Mouse (Mus musculus) cerebellum, adult 11 months (tissue): ENCODE measurements around the gene Zrsr1.

Source experiments
- DNase-seq: peaks from one replicate; pipeline ENCODE4 v3.0.0; 2022

The Zrsr1 gene

DNA sequence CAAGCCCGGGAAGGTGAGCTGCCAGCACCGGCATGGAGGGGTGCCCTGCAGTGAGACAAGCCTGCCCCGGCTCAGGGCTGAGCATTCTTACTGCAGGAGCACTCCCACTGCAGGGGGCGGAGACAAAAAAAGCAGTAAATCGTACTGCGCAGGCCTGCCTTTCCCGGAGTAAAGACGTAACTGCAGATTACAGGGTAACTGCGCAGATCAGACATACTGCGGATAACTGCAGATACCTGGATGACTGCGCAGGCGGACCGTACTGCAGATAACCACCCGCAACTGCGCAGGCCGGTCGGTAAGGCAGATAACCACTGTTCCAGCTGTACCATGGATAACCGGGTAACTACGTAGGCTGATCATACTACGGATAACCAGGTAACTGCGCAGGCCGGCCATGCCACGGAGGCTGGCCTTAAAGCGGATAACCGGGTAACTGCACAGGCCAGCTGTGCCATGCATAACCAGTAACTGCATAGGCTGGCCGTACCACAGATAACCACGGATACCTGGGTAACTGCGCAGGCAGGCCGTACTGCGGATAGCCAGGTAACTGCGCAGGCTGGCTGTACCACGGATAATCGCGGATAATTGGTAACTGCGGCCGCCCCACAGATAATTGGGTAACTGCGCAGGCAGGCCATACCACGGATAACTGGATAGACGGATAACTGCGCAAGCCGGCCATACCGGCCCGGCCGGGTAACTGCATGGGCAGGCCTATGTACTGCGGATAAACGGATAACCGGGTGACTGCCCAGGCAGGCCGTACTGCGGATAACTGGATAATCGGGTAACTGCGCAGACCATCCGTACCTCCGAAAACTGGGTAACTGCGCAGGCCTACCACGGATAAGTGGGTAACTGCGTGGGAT is at the start of gene Zrsr1:
Zrsr1 (plus strand) TSS at position 171 of the 875 bp plus-strand sequence.
- peak; percentile 75 for DNase-seq

- DNase-seq, result no peak
Measured at GRCm38 (mm10) chr11:22922546-22922945, 49.3 kb upstream of the Zrsr1 start.

DNA sequence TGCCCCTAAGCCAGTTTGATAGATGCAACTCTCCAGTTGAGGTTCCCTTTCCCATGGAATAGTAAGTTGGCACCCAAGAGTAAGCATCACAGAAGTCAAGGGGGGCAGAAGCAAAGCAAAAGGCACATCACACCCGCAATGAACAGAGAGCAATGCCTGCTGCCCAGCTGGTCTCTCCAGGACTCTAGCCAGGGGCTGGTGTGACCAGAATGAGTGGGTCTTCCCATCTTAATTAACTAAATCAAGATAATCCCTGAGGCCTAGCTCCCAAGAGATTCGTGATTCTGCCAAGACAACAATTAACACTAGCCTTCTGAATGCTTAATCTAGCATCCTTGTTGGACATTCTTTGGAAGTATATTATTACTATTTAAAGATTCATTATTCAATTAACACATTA is 48.2 kb upstream of the Zrsr1 start:
- DNase-seq, result no peak

DNA sequence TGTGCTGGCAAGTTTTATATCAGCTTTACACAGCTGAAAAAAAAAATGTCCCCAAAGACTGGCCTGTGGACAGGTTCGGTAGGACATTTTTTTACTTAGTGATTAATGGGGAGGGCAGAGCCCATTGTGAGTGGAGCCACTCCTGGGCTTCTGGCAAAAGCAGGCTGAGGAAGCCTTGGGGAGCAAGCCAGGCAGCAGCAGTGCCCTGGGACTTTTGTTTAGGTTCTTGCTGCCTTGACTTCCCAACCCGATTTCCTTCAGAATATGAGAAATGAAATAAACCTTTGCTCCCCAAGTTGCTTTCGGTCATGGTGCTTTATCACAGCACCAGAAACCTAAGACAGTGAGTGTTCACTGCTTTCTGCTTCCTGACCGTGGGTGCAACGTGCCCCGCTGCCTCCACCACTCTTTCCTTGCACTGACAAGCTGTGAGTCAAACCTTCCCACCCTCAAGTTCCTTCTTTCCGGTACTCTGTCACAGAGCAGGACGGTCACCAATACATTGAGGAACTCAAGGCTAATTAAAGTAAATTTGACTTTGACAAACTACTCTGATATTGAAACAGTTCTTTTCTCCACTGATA is 43.1 kb upstream of the Zrsr1 start:
- no peak for DNase-seq

- DNase-seq, result no peak
Measured at GRCm38 (mm10) chr11:22930129-22930528, 41.7 kb upstream of the Zrsr1 start.

DNA sequence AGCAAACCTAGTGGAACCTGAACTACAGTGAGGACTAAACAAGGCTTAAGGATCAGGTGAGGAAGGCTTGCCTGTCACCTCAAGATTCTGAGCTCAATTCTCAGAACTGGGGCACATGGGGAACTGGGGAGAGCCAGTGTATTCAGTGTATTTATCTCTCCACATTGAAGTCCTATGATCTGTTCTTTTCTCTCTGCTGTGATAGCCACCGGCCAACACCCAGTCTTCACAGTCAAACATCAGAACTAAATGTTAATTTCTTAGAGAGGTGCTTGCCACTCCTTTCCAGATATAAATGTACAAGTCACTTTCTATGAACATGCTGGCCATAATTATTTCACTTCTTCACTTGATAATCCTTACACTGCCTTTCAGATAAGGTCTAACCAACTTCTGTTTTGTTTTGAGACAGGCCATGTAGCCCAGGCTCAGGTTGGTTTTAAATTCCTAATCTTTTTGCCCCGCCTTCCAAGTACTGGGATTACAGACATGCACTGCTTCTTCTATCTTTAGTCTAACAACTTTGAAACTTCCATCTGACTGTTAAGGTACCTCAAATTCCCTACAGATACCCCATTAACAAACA is 40.4 kb upstream of the Zrsr1 start:
- DNase-seq, result no peak

DNA sequence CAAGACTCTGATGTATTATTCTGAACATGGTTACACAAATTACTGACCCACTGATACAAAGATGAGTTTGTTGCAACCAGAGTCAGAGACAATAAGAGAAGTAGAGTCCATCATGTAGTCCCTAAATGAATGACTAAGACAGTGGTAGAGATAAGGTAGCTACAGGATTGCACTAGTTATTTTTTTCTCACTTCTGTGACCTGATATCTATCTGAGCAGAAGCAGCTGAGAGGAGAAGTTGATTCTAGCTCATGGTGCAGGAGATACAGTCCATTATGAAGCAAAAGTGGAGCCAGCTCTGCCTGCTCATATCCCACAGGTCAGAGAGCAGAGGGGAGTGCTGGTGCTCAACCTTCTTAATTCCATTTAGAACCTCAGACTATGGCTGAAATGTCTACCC is 39.6 kb upstream of the Zrsr1 start:
- DNase-seq, result no peak

- DNase-seq, result no peak
Measured at GRCm38 (mm10) chr11:22936446-22937125, 35.2 kb upstream of the Zrsr1 start.

DNA sequence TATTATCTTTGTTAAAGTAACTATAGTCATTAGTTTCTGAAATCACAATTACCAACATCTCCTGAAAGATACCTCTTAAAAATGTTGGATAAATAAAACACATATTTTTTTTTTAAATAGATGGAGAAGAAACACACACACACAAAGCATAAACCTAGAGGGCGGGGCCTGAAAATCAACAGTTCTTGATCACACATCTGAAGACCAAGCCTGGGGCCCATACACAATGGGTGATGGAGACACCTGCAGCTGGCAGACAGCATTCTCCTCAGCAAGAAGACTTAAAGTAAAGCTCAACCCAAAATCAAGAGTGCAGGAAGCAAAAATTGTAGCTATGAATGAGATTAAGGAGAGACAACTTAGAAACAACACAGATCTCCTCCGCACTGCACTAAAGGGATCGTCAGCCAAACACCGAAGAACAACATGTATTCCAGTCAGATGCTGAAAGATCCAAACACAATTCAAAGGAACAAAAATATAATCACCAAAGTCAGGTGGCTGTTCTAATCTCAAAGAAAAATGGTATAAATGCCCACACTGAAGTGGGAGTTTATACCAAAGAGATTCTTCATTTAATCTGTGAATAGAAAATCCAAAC is 34.0 kb upstream of the Zrsr1 start:
- no peak for DNase-seq

DNA sequence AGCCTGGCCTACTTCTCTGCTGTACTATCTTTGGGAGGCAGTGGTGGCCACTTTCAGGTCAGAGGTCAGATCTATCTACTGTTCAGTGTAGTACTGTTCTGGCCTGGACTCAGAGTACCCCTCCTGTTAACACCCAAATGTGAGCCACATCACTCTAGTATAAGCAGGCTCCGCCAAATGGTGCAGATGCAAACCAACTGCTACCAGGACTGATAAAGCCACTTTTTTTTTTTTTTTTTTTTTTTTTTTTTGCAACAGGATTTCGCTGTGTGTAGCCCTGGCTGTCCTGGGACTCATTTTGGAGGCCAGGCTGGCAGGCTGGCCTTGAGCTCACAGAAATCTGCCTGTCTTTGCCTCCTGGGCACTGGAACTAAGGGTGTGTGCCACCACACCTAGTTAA is 32.8 kb upstream of the Zrsr1 start:
- no peak for DNase-seq

DNA sequence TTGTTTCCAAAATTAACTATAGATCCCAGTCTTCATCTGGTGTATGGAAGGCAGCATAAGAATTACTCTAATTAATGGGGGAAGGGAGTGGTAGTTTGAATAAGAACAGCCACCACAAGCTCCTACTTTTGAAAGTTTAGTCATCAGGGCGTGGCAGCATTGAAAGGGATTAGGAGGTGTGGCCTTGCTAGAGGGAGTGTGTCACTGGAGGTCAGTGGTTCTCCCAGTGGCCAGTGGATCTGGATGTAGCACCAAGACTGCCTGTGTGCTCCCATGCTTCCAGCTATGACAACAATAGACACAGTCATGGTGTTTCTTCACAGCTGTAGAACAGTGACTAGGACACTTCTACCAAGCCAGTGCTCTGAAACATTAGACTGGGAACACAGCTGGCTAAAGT is 22.7 kb upstream of the Zrsr1 start:
- no peak for DNase-seq

DNA sequence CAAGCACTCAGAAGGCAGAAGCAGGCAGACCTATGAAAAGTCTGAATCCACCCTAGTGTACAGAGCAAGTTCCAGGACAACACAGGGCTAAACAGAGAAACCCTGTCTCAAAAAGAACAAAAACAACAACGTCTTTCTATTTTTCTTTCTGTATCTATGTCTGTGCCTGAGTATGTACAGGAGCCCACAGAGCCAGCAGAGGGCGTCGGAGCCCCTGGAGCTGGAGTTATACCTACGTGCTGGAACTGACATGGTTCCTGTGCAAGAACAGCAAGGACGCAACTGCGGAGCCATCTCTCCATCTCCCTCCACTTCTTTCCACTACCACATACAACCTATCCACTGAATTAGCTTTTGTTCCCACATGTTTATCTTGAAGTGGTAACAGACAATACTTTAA is 21.7 kb upstream of the Zrsr1 start:
- no peak for DNase-seq

- no peak for DNase-seq
Measured at GRCm38 (mm10) chr11:22952668-22953067, 19.1 kb upstream of the Zrsr1 start.

- no peak for DNase-seq
Measured at GRCm38 (mm10) chr11:22956346-22956745, 15.5 kb upstream of the Zrsr1 start.

GRCm38 (mm10) chr11:22956830-22957229 is 15.0 kb upstream of the Zrsr1 start:
- no peak for DNase-seq

DNA sequence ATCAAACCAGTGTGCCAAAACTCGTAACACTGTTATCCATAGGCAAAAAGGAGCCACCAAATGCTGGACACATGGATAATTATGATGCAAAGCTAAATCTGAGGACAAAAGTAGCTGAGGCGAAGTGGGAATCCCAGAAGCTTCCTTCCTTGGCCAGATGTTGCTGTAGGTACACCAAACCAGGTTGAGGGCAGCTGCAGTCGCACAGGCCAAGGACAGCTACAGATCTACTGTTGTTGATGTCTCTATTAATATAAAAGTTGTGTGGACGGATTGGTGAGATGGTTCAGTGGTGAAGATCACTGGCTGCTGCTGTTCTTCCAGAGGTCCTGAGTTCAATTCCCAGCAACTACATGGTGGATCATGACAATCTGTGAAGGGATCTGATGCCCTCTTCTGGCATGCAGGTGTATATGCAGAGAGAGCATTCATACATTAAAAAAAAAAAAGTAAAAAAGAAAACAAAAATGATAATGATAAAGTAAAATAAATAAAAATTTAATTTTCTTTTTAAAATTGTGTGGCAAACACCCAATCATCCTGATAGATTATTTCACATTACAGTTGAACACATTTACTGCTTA is 13.9 kb upstream of the Zrsr1 start:
- no peak for DNase-seq

- no peak for DNase-seq
Measured at GRCm38 (mm10) chr11:22962101-22962500, 9.7 kb upstream of the Zrsr1 start.

DNA sequence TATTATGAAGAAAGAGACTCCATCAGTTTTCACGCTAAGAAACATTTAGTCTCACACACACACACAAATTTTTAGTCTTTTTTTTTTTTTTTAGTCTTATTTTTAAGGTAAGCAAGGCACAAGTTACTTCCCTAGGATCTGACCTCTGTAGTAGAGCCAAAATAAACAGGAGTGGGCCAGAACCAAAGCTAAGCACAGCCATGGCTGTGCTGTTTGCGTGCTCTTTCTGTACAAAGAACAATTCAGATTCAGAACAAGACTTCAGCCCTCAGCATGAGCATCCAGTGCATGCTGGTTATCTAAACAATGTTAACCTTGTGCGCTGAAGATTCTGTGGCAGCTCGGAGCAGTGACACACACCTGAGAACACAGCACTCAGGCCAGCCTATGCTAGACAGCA is 7.4 kb upstream of the Zrsr1 start:
- no peak for DNase-seq

DNA sequence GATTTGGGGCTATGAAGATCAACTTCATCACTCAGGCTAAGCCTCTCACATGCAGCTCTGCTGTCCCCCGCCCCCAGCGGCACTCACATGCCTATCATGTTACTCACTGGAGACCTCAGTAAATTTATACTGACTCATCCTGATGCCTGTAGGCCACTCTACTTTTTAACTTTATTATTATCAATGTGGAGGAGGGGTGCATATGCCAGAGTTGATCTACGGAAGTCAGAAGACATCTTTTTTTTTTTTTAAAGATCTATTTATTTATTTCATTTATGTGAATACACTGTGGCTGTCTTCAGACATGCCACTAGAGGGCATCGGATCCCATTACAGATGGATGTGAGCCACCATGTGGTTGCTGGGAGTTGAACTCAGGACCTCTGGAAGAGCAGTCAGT is 6.3 kb upstream of the Zrsr1 start:
- no peak for DNase-seq

- no peak for DNase-seq
Measured at GRCm38 (mm10) chr11:22969486-22969885, 2.3 kb upstream of the Zrsr1 start.

DNA sequence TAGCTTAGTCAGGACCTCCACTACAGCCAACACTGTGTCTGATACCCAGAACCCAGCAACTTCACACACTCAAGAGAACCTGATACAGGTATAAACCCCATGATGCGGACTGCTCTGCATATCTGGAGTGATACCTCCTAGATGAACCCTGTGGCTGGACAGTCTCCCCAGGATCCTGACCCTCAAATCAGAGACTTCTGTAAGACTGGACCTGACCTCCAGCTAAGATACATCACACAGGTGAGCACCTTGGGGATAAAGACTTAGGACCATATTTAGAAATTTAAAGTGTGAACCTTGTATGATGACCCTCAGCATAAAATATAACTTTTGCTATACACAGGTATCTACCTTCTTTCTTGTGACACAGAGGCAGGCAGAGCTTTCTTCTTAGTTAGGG is 1.3 kb upstream of the Zrsr1 start:
- no peak for DNase-seq

DNA sequence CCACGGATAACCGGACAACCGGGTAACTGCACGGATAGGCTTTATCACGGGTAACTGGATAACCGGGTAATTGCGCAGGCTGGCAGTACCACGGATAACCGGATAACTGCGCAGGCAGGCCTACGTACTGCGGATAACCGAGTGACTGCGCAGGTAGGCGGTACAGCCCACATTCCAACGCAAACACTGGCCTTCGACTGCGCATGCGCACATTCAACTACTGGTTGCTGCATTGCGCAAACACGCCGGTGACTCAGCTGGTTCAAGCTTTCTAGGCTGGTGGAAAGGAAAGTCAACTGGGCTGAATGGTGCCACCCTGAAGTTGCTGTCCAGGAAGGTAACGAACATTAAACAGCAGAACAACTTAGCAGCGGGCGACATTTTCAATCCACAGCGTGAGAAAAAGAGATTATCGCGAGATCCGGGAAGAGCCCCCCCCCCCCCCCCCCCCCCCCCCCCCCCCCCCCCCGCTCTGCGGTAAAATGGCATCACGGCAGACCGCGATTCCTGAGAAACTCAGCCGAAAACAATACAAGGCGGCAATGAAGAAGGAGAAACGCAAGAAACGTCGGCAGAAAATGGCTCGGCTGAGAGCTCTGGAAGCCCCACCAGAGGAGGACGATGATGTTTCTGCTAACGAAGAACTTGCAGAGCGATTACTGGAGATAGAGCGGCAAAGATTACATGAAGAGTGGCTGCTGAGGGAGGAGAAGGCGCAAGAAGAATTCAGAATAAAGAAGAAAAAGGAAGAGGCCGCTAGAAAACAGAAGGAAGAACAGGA is 1.1 kb downstream of the Zrsr1 start:
- DNase-seq, result peak; percentile 81
